Mouse (Mus musculus): Measurements from ENCODE around the gene Fam98a. TPM values are rescaled to one million over a fixed set of nuclear protein-coding genes. Genes with fewer than 3 reads are reported as not detected.

Fam98a gene
- polyA plus RNA-seq, 1 experiment from 2014 or later = 11.6 TPM

- WGBS = 46% methylated on average over 4 of the region's 4 CpGs
- no peak overlapping the region for H3K4me3 ChIP-seq (ENCODE audit: low read depth, low read length)
Observed at GRCm38 (mm10) chr17:75516591-75516990, 35.2 kb downstream of the Fam98a start.

GRCm38 (mm10) chr17:75509257-75509656 is 42.5 kb downstream of the Fam98a start:
- H3K9me3 ChIP-seq (ENCODE audit: low read length) = no peaks in the 10 kb centered on the region
- H3K9ac ChIP-seq (replicated peaks; ENCODE audit: low read depth) = no peak overlapping the region
- WGBS = 91% methylated on average over 5 of the region's 5 CpGs

More at GRCm38 (mm10) chr17:75516591-75516990, 35.2 kb downstream of the Fam98a start:
- Histone ChIP-seq H3K27me3 (replicated peaks; ENCODE audit: insufficient read depth, low read length) (no peaks in the 10 kb centered on the region), H3K27ac (ENCODE audit: low read length) (no peak overlapping the region), H3K4me1 (ENCODE audit: insufficient read depth, low read depth, low read length) (no peaks in the 10 kb centered on the region), H3K9ac (replicated peaks; ENCODE audit: low read depth) (no peak overlapping the region), H3K9me3 (ENCODE audit: low read length) (no peaks in the 10 kb centered on the region), H3K36me3 (ENCODE audit: insufficient read depth, low read length) (no peaks in the 10 kb centered on the region), H3K4me2 (replicated peaks; ENCODE audit: low read depth, low read length) (no peak overlapping the region)
- DNase-seq (ENCODE audit: low spot score) (peak; percentile 17), ATAC-seq (no peak)
- no peak for TF ChIP-seq CTCF (IDR thresholded peaks at IDR 0.05)
- no peak for TF ChIP-seq EP300 (IDR thresholded peaks at IDR 0.05)

GRCm38 (mm10) chr17:75506708-75507641 is 44.8 kb downstream of the Fam98a start:
- Histone ChIP-seq H3K4me3 (ENCODE audit: low read depth, low read length) (no peak overlapping the region), H3K9ac (replicated peaks; ENCODE audit: low read depth) (no peak overlapping the region), H3K4me1 (ENCODE audit: insufficient read depth, low read depth, low read length) (no peaks in the 10 kb centered on the region), H3K27ac (ENCODE audit: low read length) (no peak overlapping the region), H3K27me3 (replicated peaks; ENCODE audit: insufficient read depth, low read length) (no peaks in the 10 kb centered on the region), H3K4me2 (replicated peaks; ENCODE audit: low read depth, low read length) (no peak overlapping the region), H3K9me3 (ENCODE audit: low read length) (no peaks in the 10 kb centered on the region), H3K36me3 (ENCODE audit: insufficient read depth, low read length) (no peaks in the 10 kb centered on the region)
- 76% methylated on average over 10 of the region's 10 CpGs for WGBS
- no peak for TF ChIP-seq CTCF (IDR thresholded peaks at IDR 0.05)
- no peak for TF ChIP-seq EP300 (IDR thresholded peaks at IDR 0.05)
- DNase-seq (ENCODE audit: low spot score) (no peak), ATAC-seq (no peak)

More at GRCm38 (mm10) chr17:75509257-75509656, 42.5 kb downstream of the Fam98a start:
- DNase-seq (ENCODE audit: low spot score) (no peak), ATAC-seq (no peak)
- Histone ChIP-seq H3K4me2 (replicated peaks; ENCODE audit: low read depth, low read length) (no peak overlapping the region), H3K27me3 (replicated peaks; ENCODE audit: insufficient read depth, low read length) (no peaks in the 10 kb centered on the region), H3K4me3 (ENCODE audit: low read depth, low read length) (no peak overlapping the region), H3K4me1 (ENCODE audit: insufficient read depth, low read depth, low read length) (no peaks in the 10 kb centered on the region), H3K36me3 (ENCODE audit: insufficient read depth, low read length) (no peaks in the 10 kb centered on the region), H3K27ac (ENCODE audit: low read length) (no peak overlapping the region)
- no peak for TF ChIP-seq EP300 (IDR thresholded peaks at IDR 0.05)
- TF ChIP-seq CTCF (IDR thresholded peaks at IDR 0.05) = no peak

- Histone ChIP-seq H3K9ac (replicated peaks; ENCODE audit: low read depth) (no peak overlapping the region), H3K27ac (ENCODE audit: low read length) (no peak overlapping the region), H3K4me1 (ENCODE audit: insufficient read depth, low read depth, low read length) (no peaks in the 10 kb centered on the region), H3K27me3 (replicated peaks; ENCODE audit: insufficient read depth, low read length) (no peaks in the 10 kb centered on the region), H3K4me2 (replicated peaks; ENCODE audit: low read depth, low read length) (no peak overlapping the region), H3K4me3 (ENCODE audit: low read depth, low read length) (no peak overlapping the region), H3K9me3 (ENCODE audit: low read length) (no peaks in the 10 kb centered on the region), H3K36me3 (ENCODE audit: insufficient read depth, low read length) (no peaks in the 10 kb centered on the region)
- WGBS = 74% methylated on average over 10 of the region's 10 CpGs
- TF ChIP-seq CTCF (IDR thresholded peaks at IDR 0.05) (no peak), EP300 (IDR thresholded peaks at IDR 0.05) (no peak)
- DNase-seq (ENCODE audit: low spot score) (no peak), ATAC-seq (no peak)
Observed at GRCm38 (mm10) chr17:75506097-75506675, 45.6 kb downstream of the Fam98a start.

- Histone ChIP-seq H3K9ac (replicated peaks; ENCODE audit: low read depth) (no peak overlapping the region), H3K27me3 (replicated peaks; ENCODE audit: insufficient read depth, low read length) (no peaks in the 10 kb centered on the region), H3K27ac (ENCODE audit: low read length) (no peak overlapping the region), H3K4me2 (replicated peaks; ENCODE audit: low read depth, low read length) (no peak overlapping the region), H3K4me3 (ENCODE audit: low read depth, low read length) (no peak overlapping the region), H3K36me3 (ENCODE audit: insufficient read depth, low read length) (no peaks in the 10 kb centered on the region), H3K9me3 (ENCODE audit: low read length) (no peaks in the 10 kb centered on the region), H3K4me1 (ENCODE audit: insufficient read depth, low read depth, low read length) (no peaks in the 10 kb centered on the region)
- ATAC-seq (no peak), DNase-seq (ENCODE audit: low spot score) (no peak)
- 83% methylated on average over 5 of the region's 5 CpGs for WGBS
- TF ChIP-seq EP300 (IDR thresholded peaks at IDR 0.05) (no peak), CTCF (IDR thresholded peaks at IDR 0.05) (no peak)
Observed at GRCm38 (mm10) chr17:75505053-75505452, 46.7 kb downstream of the Fam98a start.

- Histone ChIP-seq H3K27ac (ENCODE audit: low read length) (no peak overlapping the region), H3K9ac (replicated peaks; ENCODE audit: low read depth) (no peak overlapping the region), H3K4me3 (ENCODE audit: low read depth, low read length) (no peak overlapping the region), H3K9me3 (ENCODE audit: low read length) (no peaks in the 10 kb centered on the region), H3K36me3 (ENCODE audit: insufficient read depth, low read length) (no peaks in the 10 kb centered on the region), H3K27me3 (replicated peaks; ENCODE audit: insufficient read depth, low read length) (no peaks in the 10 kb centered on the region), H3K4me1 (ENCODE audit: insufficient read depth, low read depth, low read length) (no peaks in the 10 kb centered on the region), H3K4me2 (replicated peaks; ENCODE audit: low read depth, low read length) (no peak overlapping the region)
- 88% methylated on average over 3 of the region's 3 CpGs for WGBS
- DNase-seq (ENCODE audit: low spot score) (no peak), ATAC-seq (no peak)
- TF ChIP-seq CTCF (IDR thresholded peaks at IDR 0.05) (no peak), EP300 (IDR thresholded peaks at IDR 0.05) (no peak)
Observed at GRCm38 (mm10) chr17:75503031-75503430, 48.7 kb downstream of the Fam98a start.
